Mouse (Mus musculus) layer of hippocampus, adult 9-10 months (tissue): Measurements from ENCODE around the gene Maco1.

Experiments
- DNase-seq: peaks from one replicate; pipeline ENCODE4 v3.0.0; 2022; ENCODE audit warnings: low spot score

The Maco1 gene

GRCm38 (mm10) chr4:134772805-134773674 is 80.1 kb downstream of the Maco1 start:
- no peak for DNase-seq

DNA sequence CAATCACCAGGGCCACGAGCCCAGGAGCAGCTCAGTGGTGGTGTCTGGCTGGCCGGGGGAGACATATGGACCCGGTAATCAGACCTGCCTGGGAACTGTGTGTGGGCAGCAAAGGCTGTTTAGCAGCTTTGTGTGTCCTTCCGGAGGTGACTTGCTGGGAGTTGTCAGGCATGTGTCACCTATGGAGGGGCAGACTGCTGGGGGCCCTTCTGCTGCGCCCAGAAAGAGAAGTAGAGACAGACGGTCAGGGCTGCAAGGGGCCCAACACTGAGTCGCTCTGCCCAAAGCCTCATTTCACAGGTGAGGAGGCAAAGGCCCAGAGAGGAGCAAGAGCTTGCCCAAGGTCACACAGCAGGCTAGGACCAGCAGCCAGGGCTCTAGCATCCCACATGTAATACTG is 83.3 kb downstream of the Maco1 start:
- no peak for DNase-seq

GRCm38 (mm10) chr4:134769081-134769811 is 83.9 kb downstream of the Maco1 start:
- DNase-seq = no peak

GRCm38 (mm10) chr4:134768226-134768888 is 84.8 kb downstream of the Maco1 start:
- DNase-seq = no peak

- DNase-seq = no peak
Measured at GRCm38 (mm10) chr4:134767426-134768225, 85.5 kb downstream of the Maco1 start, which contains the start of gene Ldlrap1. Ldlrap1 (minus strand) TSS chr4:134768024.

DNA sequence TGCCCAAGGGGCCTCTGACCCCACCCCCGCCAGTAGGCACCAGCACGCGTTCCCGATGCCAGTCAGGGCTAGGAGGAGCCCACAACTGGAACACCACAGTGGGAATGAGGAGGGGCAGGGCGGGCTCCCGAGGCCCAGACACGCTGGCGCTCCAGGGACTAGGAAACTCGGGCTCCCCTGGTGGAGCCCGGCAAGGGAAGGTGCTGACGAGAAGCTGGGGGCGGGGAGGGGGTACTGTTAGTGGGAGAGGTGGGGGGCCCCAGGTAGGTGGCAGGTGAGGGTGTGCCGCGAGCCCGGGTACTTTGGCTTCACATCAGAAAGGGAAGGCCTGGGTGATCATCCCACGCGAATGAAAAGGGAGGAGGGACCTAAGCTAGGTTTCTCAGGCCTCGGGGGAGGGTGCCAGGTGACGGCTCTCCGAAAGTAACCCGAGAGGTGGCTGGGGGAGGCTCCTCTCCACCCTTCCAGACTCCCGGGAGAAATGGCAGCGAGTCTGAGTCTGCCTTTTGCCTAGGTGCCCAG is 86.2 kb downstream of the Maco1 start:
- no peak for DNase-seq

DNA sequence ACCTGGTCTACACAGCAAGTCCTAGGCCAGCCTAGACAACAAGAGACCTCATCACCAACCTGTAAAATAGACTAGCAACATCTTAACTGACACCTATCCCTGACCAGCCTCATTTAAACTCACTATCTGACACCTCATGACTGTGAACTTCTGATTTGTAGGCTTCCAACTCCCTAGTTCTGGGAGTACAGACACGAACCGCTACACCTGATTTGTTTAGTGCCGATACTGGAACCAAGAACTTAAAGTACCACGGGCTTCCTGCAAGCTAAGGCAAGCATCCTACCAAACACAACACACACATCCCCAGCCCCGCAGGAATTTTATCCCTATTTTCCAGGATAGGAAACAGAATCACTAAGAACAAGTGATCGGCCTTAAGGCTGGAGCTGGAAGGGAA is 86.9 kb downstream of the Maco1 start:
- DNase-seq = no peak

DNA sequence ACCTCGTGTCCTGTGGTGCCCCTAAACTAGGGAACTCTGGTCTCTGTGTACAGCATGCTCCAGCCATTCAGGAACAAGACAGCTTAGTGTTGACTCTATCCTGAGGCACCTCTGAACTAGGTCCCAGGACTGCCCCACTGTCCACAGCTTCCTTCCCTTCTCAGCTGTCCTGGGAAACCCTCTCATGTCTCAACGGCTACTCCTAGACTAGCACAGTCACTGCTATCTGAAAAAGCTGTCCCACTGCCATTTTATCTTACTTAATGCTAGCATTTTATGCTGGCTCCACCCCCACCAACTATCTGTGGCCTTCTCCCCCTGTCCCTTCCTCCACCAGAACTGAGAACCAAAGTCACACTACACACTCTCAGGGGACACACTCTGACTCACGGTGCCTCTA is 88.8 kb downstream of the Maco1 start:
- no peak for DNase-seq

DNA sequence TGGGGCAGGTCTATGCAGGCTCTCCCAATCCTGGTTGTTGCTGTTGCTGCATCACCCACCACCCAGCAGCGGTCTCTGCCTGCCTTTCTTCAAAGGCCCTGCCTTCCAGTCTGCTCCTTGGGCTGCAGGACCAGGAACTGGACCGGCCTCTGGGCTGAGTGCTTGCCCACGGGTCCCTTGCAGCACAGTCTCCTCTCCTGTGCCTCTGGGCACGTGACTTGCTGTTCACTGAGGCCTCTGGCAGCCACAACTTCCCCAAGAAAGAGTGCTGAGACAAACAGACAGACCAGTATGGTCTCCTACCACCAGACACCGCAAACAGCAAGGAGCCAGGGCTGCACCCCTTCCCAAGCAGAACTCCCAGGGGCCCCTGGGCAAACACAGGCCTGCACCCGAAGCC is 90.8 kb downstream of the Maco1 start:
- no peak for DNase-seq

DNA sequence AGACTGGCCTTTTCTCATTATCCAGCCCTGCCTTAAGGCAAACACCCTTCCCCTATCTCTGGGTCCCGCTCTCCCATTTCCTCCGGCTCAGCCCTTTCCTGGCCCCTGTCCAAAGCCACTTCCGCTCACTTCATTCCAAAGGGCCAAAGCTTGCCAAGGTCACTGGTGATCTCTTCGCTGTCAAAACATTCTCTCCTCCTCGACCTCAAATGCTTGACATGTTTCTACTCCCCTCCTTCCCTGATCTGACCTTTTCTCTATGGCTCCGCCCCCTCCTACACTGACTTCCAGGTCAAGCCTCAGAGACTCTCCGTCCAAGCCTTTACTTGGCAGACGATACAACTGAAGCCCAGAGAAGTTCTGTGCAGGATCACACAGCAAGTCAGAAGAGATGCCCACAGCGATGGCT is 92.3 kb downstream of the Maco1 start:
- DNase-seq = no peak

- DNase-seq = no peak
Measured at GRCm38 (mm10) chr4:134760281-134760680, 92.9 kb downstream of the Maco1 start.

GRCm38 (mm10) chr4:134759564-134759963 is 93.6 kb downstream of the Maco1 start:
- no peak for DNase-seq

DNA sequence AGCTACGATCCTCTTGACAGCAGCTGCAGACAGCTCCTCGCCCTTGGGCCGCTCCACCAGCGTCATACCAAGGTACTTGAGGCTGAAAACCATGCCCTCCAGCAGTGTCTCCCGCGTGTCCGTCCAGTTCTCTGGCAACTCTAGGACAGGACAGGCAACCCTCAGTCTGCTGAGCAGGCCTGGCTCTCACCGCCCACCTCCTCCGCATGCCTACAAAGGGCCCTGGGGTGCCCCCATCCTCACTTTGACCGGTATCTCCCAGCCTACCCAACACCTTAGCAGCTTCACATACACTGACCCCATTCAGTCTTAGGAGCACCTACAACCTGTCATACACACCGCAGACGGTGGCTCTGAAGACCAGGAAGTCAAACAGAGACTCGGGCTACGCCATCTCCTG is 94.2 kb downstream of the Maco1 start:
- DNase-seq = no peak

- DNase-seq = no peak
Measured at GRCm38 (mm10) chr4:134758367-134758766, 94.8 kb downstream of the Maco1 start.

DNA sequence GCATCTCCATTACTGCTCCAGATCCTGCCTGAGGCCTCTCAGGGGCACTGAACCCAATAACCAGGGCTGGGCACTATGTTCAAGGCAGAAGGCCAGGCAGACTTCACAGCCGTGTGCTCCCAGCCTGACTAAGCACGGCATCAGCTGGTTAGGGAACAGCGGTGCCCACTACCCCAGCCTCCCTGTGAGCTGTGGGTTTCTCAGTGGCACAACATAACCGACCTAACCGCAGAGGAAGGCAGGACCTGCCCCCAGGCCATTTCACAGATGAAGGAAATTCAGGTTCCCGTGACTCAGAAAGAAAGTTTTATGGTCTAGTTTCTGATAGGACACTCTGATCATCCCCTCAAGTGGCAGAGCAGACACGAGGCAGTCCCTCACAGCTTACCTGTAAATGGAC is 96.2 kb downstream of the Maco1 start:
- DNase-seq = no peak

DNA sequence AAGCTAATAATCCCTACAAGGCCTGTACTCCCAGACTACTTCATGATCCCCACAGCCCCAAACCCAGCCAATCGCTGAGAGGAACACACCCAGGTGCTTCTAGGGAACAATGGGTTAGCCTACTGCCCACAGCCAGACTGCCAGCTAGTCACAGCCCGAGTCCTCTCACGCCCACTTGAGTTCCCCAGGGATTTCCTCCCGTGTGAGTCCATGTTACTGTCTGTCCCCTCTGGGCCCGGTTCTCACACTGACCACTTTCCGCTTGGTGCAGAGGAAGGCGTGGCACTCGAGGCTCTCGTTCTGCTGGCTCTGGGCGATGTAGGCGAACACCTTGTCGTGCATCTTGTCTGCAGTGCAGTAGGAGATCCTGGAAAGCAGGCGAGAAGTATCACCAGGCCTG is 98.2 kb downstream of the Maco1 start:
- no peak for DNase-seq

GRCm38 (mm10) chr4:134754371-134754770 is 98.8 kb downstream of the Maco1 start:
- no peak for DNase-seq

GRCm38 (mm10) chr4:134753516-134754261 is 99.5 kb downstream of the Maco1 start:
- no peak for DNase-seq

GRCm38 (mm10) chr4:134752911-134753426 is 100.2 kb downstream of the Maco1 start:
- no peak for DNase-seq
